Mouse (Mus musculus) neural tube, embryonic 14.5 days (tissue): Measurements from ENCODE around the gene Hnrnph2. TPM values are rescaled to one million over a fixed set of nuclear protein-coding genes. Genes with fewer than 3 reads are reported as not detected.
A peak's percentile ranks its signal among the peaks of the same experiment; 100 is the strongest.

ENCODE experiments used
- ATAC-seq: fragments of 200-750 bp; cut with Nextera tagmentation; 2 replicates; pipeline ENCODE4 v1.8.0; 2017; ENCODE audit warnings: low read depth, mild to moderate bottlenecking, moderate TSS enrichment, moderate library complexity
- H3K27ac ChIP-seq: fragments of 300-500 bp; sonication (generic); 2 replicates; pipeline ENCODE4 v1.5.1; 2014; ENCODE audit warnings: low read depth, mild to moderate bottlenecking, control low read depth, low read length, moderate library complexity, mixed read lengths
- H3K27me3 ChIP-seq: fragments of 300-500 bp; sonication (generic); 2 replicates; pipeline ENCODE4 v1.6.1; 2014; ENCODE audit warnings: low read length; ENCODE audit not compliant: control insufficient read depth, insufficient read depth
- H3K36me3 ChIP-seq: fragments of 300-500 bp; sonication (generic); 2 replicates; pipeline ENCODE4 v1.6.1; 2014; ENCODE audit warnings: low read length, mixed read lengths; ENCODE audit not compliant: control insufficient read depth, insufficient read depth
- H3K4me1 ChIP-seq: fragments of 300-500 bp; sonication (generic); 2 replicates; pipeline ENCODE4 v1.6.1; 2014; ENCODE audit warnings: low read length; ENCODE audit not compliant: control insufficient read depth, insufficient read depth
- H3K4me2 ChIP-seq: fragments of 300-500 bp; sonication (generic); 2 replicates; pipeline ENCODE4 v1.6.1; 2014; ENCODE audit warnings: mild to moderate bottlenecking, low read depth, low read length, control low read depth
- H3K4me3 ChIP-seq: fragments of 300-500 bp; sonication (generic); 2 replicates; pipeline ENCODE4 v1.5.1; 2014; ENCODE audit warnings: low read depth, low read length, control low read depth, mixed read lengths
- H3K9ac ChIP-seq: fragments of 300-500 bp; sonication (generic); replicated peaks from 2 replicates; pipeline ENCODE4 v1.6.1; 2014; ENCODE audit warnings: low read depth, mild to moderate bottlenecking, control low read depth, low read length, mixed read lengths
- H3K9me3 ChIP-seq: fragments of 300-500 bp; sonication (generic); 2 replicates; pipeline ENCODE4 v1.6.1; 2016; ENCODE audit warnings: low read length; ENCODE audit not compliant: control insufficient read depth
- WGBS: fragments of 180-500 bp; shearing (Covaris S2); extraction: QIAGEN DNeasy Blood & Tissue Kit; methylation state at CpG from one replicate; pipeline ENCODE4 v1.1.7; 2014; 5-methylcytosine and 5-hydroxymethylcytosine counted together
- polyA plus RNA-seq: library from polyadenylated mRNA; unstranded; fragments of >200 nt; fragmentation: Nextera tagmentation; extraction: Ambion mirVana; gene quantifications from 2 replicates; pipeline ENCODE4 v1.2.1, GENCODE M21; 2014

The Hnrnph2 gene
- polyA plus RNA-seq, 1 experiment from 2014 or later, result 88.0 TPM

DNA sequence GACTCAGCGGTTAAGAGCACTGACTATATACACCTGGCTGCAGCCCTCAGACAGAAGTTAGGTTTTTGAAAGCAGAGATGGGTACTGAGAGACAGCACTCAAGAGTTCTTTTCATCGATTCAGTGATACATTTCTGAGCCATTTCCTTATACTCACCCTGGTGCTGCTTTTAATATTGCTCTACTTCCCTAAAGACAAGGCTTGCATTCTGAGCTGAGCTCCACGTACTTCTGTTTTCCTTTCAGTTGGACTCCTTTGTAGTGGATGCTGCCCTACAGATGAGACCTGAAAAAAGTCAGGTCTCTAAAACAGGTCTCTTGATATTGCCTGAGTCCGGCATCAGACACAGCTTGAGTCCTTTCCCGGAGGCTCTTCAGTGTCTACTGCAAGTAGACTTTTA lies 31.7 kb downstream of the Hnrnph2 start:
- Histone ChIP-seq H3K9ac (no peak overlapping the region), H3K27ac (no peak overlapping the region), H3K4me3 (no peak overlapping the region), H3K9me3 (no peaks in the 10 kb centered on the region), H3K4me2 (no peak overlapping the region), H3K4me1 (no peaks in the 10 kb centered on the region), H3K36me3 (no peaks in the 10 kb centered on the region), H3K27me3 (no peaks in the 10 kb centered on the region)
- ATAC-seq, result no peak
- WGBS, result 87% methylated on average over 5 of the region's 5 CpGs

- Histone ChIP-seq H3K4me3 (no peak overlapping the region), H3K9me3 (no peaks in the 10 kb centered on the region), H3K9ac (no peak overlapping the region), H3K4me2 (no peak overlapping the region), H3K27me3 (no peaks in the 10 kb centered on the region), H3K27ac (no peak overlapping the region), H3K4me1 (no peaks in the 10 kb centered on the region), H3K36me3 (no peaks in the 10 kb centered on the region)
- ATAC-seq, result no peak
- WGBS, result 55% methylated on average over 3 of the region's 3 CpGs
Measured at GRCm38 (mm10) chrX:134635111-134635510, 34.1 kb downstream of the Hnrnph2 start.

- H3K4me2 ChIP-seq, result no peak overlapping the region
Measured at GRCm38 (mm10) chrX:134635860-134636259, 34.9 kb downstream of the Hnrnph2 start.

GRCm38 (mm10) chrX:134641000-134641760 lies 40.2 kb downstream of the Hnrnph2 start:
- Histone ChIP-seq H3K36me3 (no peaks in the 10 kb centered on the region), H3K9ac (no peak overlapping the region), H3K4me1 (no peaks in the 10 kb centered on the region), H3K27me3 (no peaks in the 10 kb centered on the region), H3K4me2 (no peak overlapping the region), H3K9me3 (no peaks in the 10 kb centered on the region), H3K4me3 (no peak overlapping the region), H3K27ac (no peak overlapping the region)
- ATAC-seq, result no peak
- 76% methylated on average over 10 of the region's 10 CpGs for WGBS

More at GRCm38 (mm10) chrX:134635860-134636259, 34.9 kb downstream of the Hnrnph2 start:
- H3K9me3 ChIP-seq, result no peaks in the 10 kb centered on the region
- H3K4me3 ChIP-seq, result no peak overlapping the region
- no peak for ATAC-seq
- WGBS, result 78% methylated on average over 3 of the region's 3 CpGs
- H3K36me3 ChIP-seq, result no peaks in the 10 kb centered on the region
- H3K4me1 ChIP-seq, result no peaks in the 10 kb centered on the region
- no peak overlapping the region for H3K27ac ChIP-seq
- no peak overlapping the region for H3K9ac ChIP-seq
- H3K27me3 ChIP-seq, result no peaks in the 10 kb centered on the region

- Histone ChIP-seq H3K9me3 (no peaks in the 10 kb centered on the region), H3K27me3 (no peaks in the 10 kb centered on the region), H3K4me3 (no peak overlapping the region), H3K4me2 (no peak overlapping the region), H3K36me3 (no peaks in the 10 kb centered on the region), H3K4me1 (no peaks in the 10 kb centered on the region), H3K9ac (no peak overlapping the region), H3K27ac (no peak overlapping the region)
- 100% methylated on average over 1 of the region's 1 CpGs for WGBS
- no peak for ATAC-seq
Measured at GRCm38 (mm10) chrX:134646338-134646737, 45.4 kb downstream of the Hnrnph2 start.

DNA sequence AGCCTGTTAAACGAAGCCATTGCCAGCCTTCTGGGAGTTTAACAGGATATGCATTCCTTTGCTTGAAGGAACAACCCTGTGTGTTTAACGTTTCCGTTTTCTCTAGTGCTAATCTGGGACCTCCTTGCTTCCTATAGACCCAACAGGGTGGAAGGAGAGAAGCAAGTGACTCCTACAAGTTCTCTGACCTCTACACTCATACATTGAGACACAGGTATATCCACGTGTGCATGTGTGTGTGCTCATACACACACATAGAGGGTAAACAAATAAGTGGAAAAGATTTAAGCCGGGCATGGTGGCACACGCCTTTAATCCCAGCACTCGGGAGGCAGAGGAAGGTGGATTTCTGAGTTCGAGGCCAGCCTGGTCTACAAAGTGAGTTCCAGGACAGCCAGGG lies 46.4 kb downstream of the Hnrnph2 start:
- Histone ChIP-seq H3K36me3 (no peaks in the 10 kb centered on the region), H3K9ac (no peak overlapping the region), H3K4me2 (no peak overlapping the region), H3K4me1 (no peaks in the 10 kb centered on the region), H3K27me3 (no peaks in the 10 kb centered on the region), H3K9me3 (no peaks in the 10 kb centered on the region), H3K4me3 (no peak overlapping the region), H3K27ac (no peak overlapping the region)
- 77% methylated on average over 8 of the region's 8 CpGs for WGBS
- no peak for ATAC-seq

GRCm38 (mm10) chrX:134648031-134648692 lies 47.2 kb downstream of the Hnrnph2 start:
- Histone ChIP-seq H3K36me3 (no peaks in the 10 kb centered on the region), H3K4me1 (no peaks in the 10 kb centered on the region), H3K9me3 (no peaks in the 10 kb centered on the region), H3K27ac (no peak overlapping the region), H3K4me3 (no peak overlapping the region), H3K27me3 (no peaks in the 10 kb centered on the region), H3K9ac (no peak overlapping the region), H3K4me2 (peak overlapping the region; percentile 20; the same call in 1 of the 2 replicates)
- peak; percentile 88 for ATAC-seq
- 16% methylated on average over 11 of the region's 11 CpGs for WGBS

GRCm38 (mm10) chrX:134652061-134652460 lies 51.1 kb downstream of the Hnrnph2 start:
- no peaks in the 10 kb centered on the region for H3K27me3 ChIP-seq
- no peaks in the 10 kb centered on the region for H3K4me1 ChIP-seq
- 100% methylated on average over 1 of the region's 1 CpGs for WGBS
- no peak overlapping the region for H3K4me3 ChIP-seq
- no peaks in the 10 kb centered on the region for H3K9me3 ChIP-seq
- H3K9ac ChIP-seq, result no peak overlapping the region
- ATAC-seq, result no peak
- no peak overlapping the region for H3K4me2 ChIP-seq
- H3K36me3 ChIP-seq, result no peaks in the 10 kb centered on the region
- H3K27ac ChIP-seq, result no peak overlapping the region
